In genomic region chr10:19150766-19151165, GRCm38 (mm10) we compare ENCODE assay signal across 25 mouse cellular contexts.
A peak's percentile ranks its signal among the peaks of the same experiment; 100 is the strongest.
DNase-seq lines count a peak whose midpoint lies in the region; ATAC-seq and TF ChIP-seq lines count a peak whose summit lies in the region.
"Had no signal": no experiment of that assay in that cellular context is flagged by ENCODE, and none has a peak within 500 bp of the region (broad histone marks: within the 10 kb centered on the region; RNA-seq: fewer than 3 reads in every experiment).

No protein-coding gene starts in this region.

- no peak overlapping the region for H3K9ac ChIP-seq in midbrain, postnatal 0 days (replicated peaks; ENCODE audit: low read length, poor library complexity, severe bottlenecking)
- H3K9ac ChIP-seq: embryonic facial prominence, embryonic 13.5 days; embryonic facial prominence, embryonic 15.5 days; forebrain, embryonic 13.5 days; forebrain, embryonic 15.5 days; forebrain, postnatal 0 days had no signal

- H3K27me3 ChIP-seq in midbrain, postnatal 0 days (ENCODE audit: insufficient read depth, low read length) = no peaks in the 10 kb centered on the region
- H3K27me3 ChIP-seq: embryonic facial prominence, embryonic 13.5 days; embryonic facial prominence, embryonic 15.5 days; forebrain, embryonic 13.5 days; forebrain, embryonic 15.5 days; Patski had no signal

- no peaks in the 10 kb centered on the region for H3K9me3 ChIP-seq in midbrain, postnatal 0 days (ENCODE audit: low read length)
- H3K9me3 ChIP-seq: embryonic facial prominence, embryonic 13.5 days; embryonic facial prominence, embryonic 15.5 days; forebrain, embryonic 13.5 days; forebrain, embryonic 15.5 days; G1E had no signal

- H3K4me2 ChIP-seq in midbrain, postnatal 0 days (ENCODE audit: low read depth, low read length, poor library complexity, severe bottlenecking) = no peak overlapping the region
- H3K4me2 ChIP-seq: embryonic facial prominence, embryonic 13.5 days; embryonic facial prominence, embryonic 15.5 days; forebrain, embryonic 13.5 days; forebrain, embryonic 15.5 days had no signal

- H3K27ac ChIP-seq in embryonic fibroblast, embryonic 13.5 days (ENCODE audit: insufficient read depth, low read length) = peak overlapping the region; percentile 78; the same call in 1 of the 2 replicates
- H3K27ac ChIP-seq in layer of hippocampus, adult 2 months = no peak overlapping the region
- H3K27ac ChIP-seq in midbrain, postnatal 0 days (ENCODE audit: low read depth, low read length) = no peak overlapping the region
- H3K27ac ChIP-seq: embryonic facial prominence, embryonic 13.5 days; embryonic facial prominence, embryonic 15.5 days; forebrain, embryonic 13.5 days; forebrain, embryonic 15.5 days had no signal

- H3K4me1 ChIP-seq in embryonic fibroblast, embryonic 13.5 days (ENCODE audit: control insufficient read depth, insufficient read depth, low read length) = peaks cover 11% of the 10 kb centered on the region
- H3K4me1 ChIP-seq in midbrain, postnatal 0 days (ENCODE audit: insufficient read depth, low read length) = no peaks in the 10 kb centered on the region
- H3K4me1 ChIP-seq: embryonic facial prominence, embryonic 13.5 days; embryonic facial prominence, embryonic 15.5 days; forebrain, embryonic 13.5 days; forebrain, embryonic 15.5 days had no signal

- H3K4me3 ChIP-seq in embryonic fibroblast, embryonic 13.5 days (ENCODE audit: insufficient read depth, low read length) = no peak overlapping the region
- no peak overlapping the region for H3K4me3 ChIP-seq in layer of hippocampus, adult 2 months
- no peak overlapping the region for H3K4me3 ChIP-seq in midbrain, postnatal 0 days (ENCODE audit: low read depth, low read length)
- H3K4me3 ChIP-seq: embryonic facial prominence, embryonic 13.5 days; embryonic facial prominence, embryonic 15.5 days; forebrain, embryonic 13.5 days; forebrain, embryonic 15.5 days had no signal

- no peak for TF ChIP-seq CTCF in embryonic fibroblast, embryonic 13.5 days (IDR thresholded peaks at IDR 0.05; ENCODE audit: borderline replicate concordance, insufficient read depth, low read length)
- no peak for TF ChIP-seq CTCF in layer of hippocampus, adult 2 months (conservative IDR thresholded peaks at IDR 0.05)
- TF ChIP-seq CTCF in midbrain, postnatal 0 days (IDR thresholded peaks at IDR 0.05) = no peak

- WGBS in midbrain, postnatal 0 days = 93% methylated on average over 1 of the region's 1 CpGs

- no peak for TF ChIP-seq POLR2A in embryonic fibroblast, embryonic 13.5 days (IDR thresholded peaks at IDR 0.05; ENCODE audit: low read depth, low read length)

- intact Hi-C loops in heart, postnatal 36 days (cut with DNase I) = no loop called here

- peak; percentile 68 for DNase-seq in 3T3-L1 (ENCODE audit: low read depth, low spot score)
- DNase-seq in Muller cell, postnatal 12 days (ENCODE audit: inconsistent ontology term) = peak; percentile 58
- DNase-seq in heart, postnatal 36 days = no peak
- DNase-seq in layer of hippocampus, adult 2 months (ENCODE audit: low spot score in 2 of 2) = no peak
- DNase-seq in midbrain, postnatal 0 days (ENCODE audit: low spot score) = no peak
- DNase-seq in adrenal gland, postnatal 10 days = no peak
- DNase-seq: adrenal gland, adult 8-10 months; adrenal gland, postnatal 25 days; cerebellum, adult 11 months; cerebellum, adult 18-20 months; cerebellum, adult 8-10 months; cerebellum, adult 9-11 months; cerebellum, postnatal 14 days; cerebellum, postnatal 36 days; embryo, embryonic 11 days; forebrain, postnatal 0 days had no signal

- no peaks in the 10 kb centered on the region for H3K36me3 ChIP-seq in midbrain, postnatal 0 days (ENCODE audit: insufficient read depth, low read length)
- H3K36me3 ChIP-seq: embryonic facial prominence, embryonic 13.5 days; embryonic facial prominence, embryonic 15.5 days; forebrain, embryonic 15.5 days; G1E had no signal

- ATAC-seq in midbrain, postnatal 0 days (ENCODE audit: low FRiP score) = no peak
- ATAC-seq: activated CD4-positive, CD25-positive, alpha-beta regulatory T cell, adult 4 months; CD4-positive, CD25-positive, alpha-beta regulatory T cell, adult 4 months; forebrain, embryonic 13.5 days; forebrain, embryonic 15.5 days; forebrain, postnatal 0 days had no signal

Comparison
In these comparisons a context has a peak if more than half of its experiments do, and no peak if none do; other contexts are left out.
1. DNase-seq: peak in 3T3-L1 (single experiment) and Muller cell, postnatal 12 days (single experiment); none in heart, postnatal 36 days (0 of 2), layer of hippocampus, adult 2 months (0 of 2), midbrain, postnatal 0 days (single experiment) and adrenal gland, postnatal 10 days (single experiment).